Mouse (Mus musculus): ENCODE results near the gene Bhlhb9.

Bhlhb9 gene

GRCm38 (mm10) chrX:135916580-135916979 lies 119.2 kb downstream of the Bhlhb9 start:
- DNase-seq (ENCODE audit: low spot score) = no peak

- DNase-seq (ENCODE audit: low spot score) = no peak
Observed at GRCm38 (mm10) chrX:135917116-135917515, 119.7 kb downstream of the Bhlhb9 start.

- peak; percentile 17 for DNase-seq (ENCODE audit: low spot score)
Observed at GRCm38 (mm10) chrX:135922162-135922561, 124.8 kb downstream of the Bhlhb9 start.

GRCm38 (mm10) chrX:135925911-135926310 lies 128.5 kb downstream of the Bhlhb9 start:
- no peak for DNase-seq (ENCODE audit: low spot score)

- no peak for DNase-seq (ENCODE audit: low spot score)
Observed at GRCm38 (mm10) chrX:135928588-135928987, 131.2 kb downstream of the Bhlhb9 start.

- DNase-seq (ENCODE audit: low spot score) = no peak
Observed at GRCm38 (mm10) chrX:135936452-135936851, 139.1 kb downstream of the Bhlhb9 start.
